Mouse (Mus musculus): ENCODE results near the gene Cd72.

GRCm38 (mm10) chr4:43428946-43429345 is 25.5 kb downstream of the Cd72 start, which contains the start of gene Fam166b:
- TF ChIP-seq CTCF (IDR thresholded peaks at IDR 0.05; ENCODE audit: low read depth, low read length) (no peak), POLR2A (IDR thresholded peaks at IDR 0.05; ENCODE audit: extremely low read depth, insufficient read depth, low read length) (no peak)

Data from liver, adult 2 months (tissue).